Mouse (Mus musculus) 3T3-L1 (cell line): ENCODE results near the gene Rps6ka5.

Source experiments
- DNase-seq: peaks from one replicate; pipeline ENCODE4 v3.0.0-alpha.2; 2015; ENCODE audit warnings: low read depth, low spot score

Gene Rps6ka5

GRCm38 (mm10) chr12:100724606-100725457, 2.0 kb downstream of the Rps6ka5 start:
- peak; percentile 100 for DNase-seq

- DNase-seq, result peak; percentile 29
Measured at GRCm38 (mm10) chr12:100724182-100724581, 2.6 kb downstream of the Rps6ka5 start.

GRCm38 (mm10) chr12:100720801-100721200, 6.0 kb downstream of the Rps6ka5 start:
- DNase-seq, result no peak

GRCm38 (mm10) chr12:100717446-100717845, 9.3 kb downstream of the Rps6ka5 start:
- no peak for DNase-seq

- DNase-seq, result no peak
Measured at GRCm38 (mm10) chr12:100716969-100717368, 9.8 kb downstream of the Rps6ka5 start.

- no peak for DNase-seq
Measured at GRCm38 (mm10) chr12:100711819-100712218, 15.0 kb downstream of the Rps6ka5 start.

GRCm38 (mm10) chr12:100711116-100711691, 15.6 kb downstream of the Rps6ka5 start:
- no peak for DNase-seq

- no peak for DNase-seq
Measured at GRCm38 (mm10) chr12:100710432-100710831, 16.4 kb downstream of the Rps6ka5 start.

- DNase-seq, result no peak
Measured at GRCm38 (mm10) chr12:100707312-100707711, 19.5 kb downstream of the Rps6ka5 start.

GRCm38 (mm10) chr12:100705057-100705722, 21.6 kb downstream of the Rps6ka5 start:
- peak; percentile 47 for DNase-seq

GRCm38 (mm10) chr12:100698019-100698418, 28.8 kb downstream of the Rps6ka5 start:
- no peak for DNase-seq

GRCm38 (mm10) chr12:100696621-100697020, 30.2 kb downstream of the Rps6ka5 start:
- DNase-seq, result no peak

- DNase-seq, result no peak
Measured at GRCm38 (mm10) chr12:100695252-100695651, 31.5 kb downstream of the Rps6ka5 start.

GRCm38 (mm10) chr12:100692208-100692607, 34.6 kb downstream of the Rps6ka5 start:
- no peak for DNase-seq

- no peak for DNase-seq
Measured at GRCm38 (mm10) chr12:100690444-100690843, 36.3 kb downstream of the Rps6ka5 start.

GRCm38 (mm10) chr12:100688177-100688576, 38.6 kb downstream of the Rps6ka5 start:
- no peak for DNase-seq

- no peak for DNase-seq
Measured at GRCm38 (mm10) chr12:100687001-100687400, 39.8 kb downstream of the Rps6ka5 start.

- DNase-seq, result no peak
Measured at GRCm38 (mm10) chr12:100681752-100682151, 45.0 kb downstream of the Rps6ka5 start.

GRCm38 (mm10) chr12:100681241-100681640, 45.5 kb downstream of the Rps6ka5 start:
- DNase-seq, result no peak

GRCm38 (mm10) chr12:100680676-100681075, 46.1 kb downstream of the Rps6ka5 start:
- DNase-seq, result no peak

- DNase-seq, result no peak
Measured at GRCm38 (mm10) chr12:100670647-100671199, 56.1 kb downstream of the Rps6ka5 start.

GRCm38 (mm10) chr12:100665294-100665693, 61.5 kb downstream of the Rps6ka5 start:
- no peak for DNase-seq
